Mouse (Mus musculus) gastrocnemius, postnatal 10 days (tissue): ENCODE data around the gene Ahdc1. TPM values are rescaled to one million over a fixed set of nuclear protein-coding genes. Genes with fewer than 3 reads are reported as not detected.

Experiments
- DNase-seq: peaks from one replicate; pipeline ENCODE4 v3.0.0; 2021; ENCODE audit warnings: mixed read lengths
- total RNA-seq, 2 experiments: library from RNA; stranded (reverse); gene quantifications; 2 replicates each; pipeline ENCODE4 v1.2.3; 2021

Gene Ahdc1
- total RNA-seq, 2 experiments from 2014 or later = 58.2 to 82.8 TPM

GRCm38 (mm10) chr4:133017597-133018262 is 6.7 kb downstream of the Ahdc1 start:
- no peak for DNase-seq

GRCm38 (mm10) chr4:133018263-133018798 is 7.3 kb downstream of the Ahdc1 start:
- no peak for DNase-seq

- DNase-seq = no peak
These were observed 9.7 kb downstream of the Ahdc1 start for GRCm38 (mm10) chr4:133020721-133021120.

- DNase-seq = no peak
These were observed 10.2 kb downstream of the Ahdc1 start for GRCm38 (mm10) chr4:133021181-133021671.

- no peak for DNase-seq
These were observed 11.2 kb downstream of the Ahdc1 start for GRCm38 (mm10) chr4:133022217-133022616.

- no peak for DNase-seq
These were observed 12.0 kb downstream of the Ahdc1 start for GRCm38 (mm10) chr4:133022954-133023635.

- DNase-seq = no peak
These were observed 12.6 kb downstream of the Ahdc1 start for GRCm38 (mm10) chr4:133023636-133024035.

- no peak for DNase-seq
These were observed 13.3 kb downstream of the Ahdc1 start for GRCm38 (mm10) chr4:133024404-133024803.

GRCm38 (mm10) chr4:133024969-133025685 is 14.1 kb downstream of the Ahdc1 start:
- DNase-seq = no peak

- DNase-seq = no peak
These were observed 15.2 kb downstream of the Ahdc1 start for GRCm38 (mm10) chr4:133026272-133026671.

GRCm38 (mm10) chr4:133026826-133027375 is 15.8 kb downstream of the Ahdc1 start:
- no peak for DNase-seq

- DNase-seq = no peak
These were observed 16.7 kb downstream of the Ahdc1 start for GRCm38 (mm10) chr4:133027721-133028120.

GRCm38 (mm10) chr4:133028193-133028592 is 17.1 kb downstream of the Ahdc1 start:
- DNase-seq = no peak

GRCm38 (mm10) chr4:133028875-133029274 is 17.8 kb downstream of the Ahdc1 start:
- DNase-seq = no peak

- no peak for DNase-seq
These were observed 21.5 kb downstream of the Ahdc1 start for GRCm38 (mm10) chr4:133032410-133033095.

- no peak for DNase-seq
These were observed 23.4 kb downstream of the Ahdc1 start for GRCm38 (mm10) chr4:133034478-133034877.

GRCm38 (mm10) chr4:133035446-133035845 is 24.4 kb downstream of the Ahdc1 start:
- no peak for DNase-seq

GRCm38 (mm10) chr4:133035946-133036345 is 24.9 kb downstream of the Ahdc1 start:
- DNase-seq = no peak

- DNase-seq = no peak
These were observed 26.2 kb downstream of the Ahdc1 start for GRCm38 (mm10) chr4:133037293-133037692.

- no peak for DNase-seq
These were observed 26.7 kb downstream of the Ahdc1 start for GRCm38 (mm10) chr4:133037798-133038197.

- DNase-seq = peak; percentile 77
These were observed 27.6 kb downstream of the Ahdc1 start for GRCm38 (mm10) chr4:133038521-133039115.
